Mouse (Mus musculus) limb, embryonic 12.5 days (tissue): Measurements from ENCODE around the gene Krt6b. TPM values are rescaled to one million over a fixed set of nuclear protein-coding genes. Genes with fewer than 3 reads are reported as not detected.
"Not testable (repeated sequence)": the region's sequence is repeated elsewhere in the genome, so short reads cannot be mapped to it uniquely, and the experiment has no call there.

ENCODE experiments used
- ATAC-seq: fragments of 200-750 bp; cut with Nextera tagmentation; 2 replicates; pipeline ENCODE4 v1.8.0; 2017; ENCODE audit warnings: low read depth, moderate TSS enrichment; ENCODE audit not compliant: insufficient number of reproducible peaks, insufficient read depth, low FRiP score, low TSS enrichment
- H3K27ac ChIP-seq: fragments of 300-500 bp; sonication (generic); 2 replicates; pipeline ENCODE4 v1.5.1; 2016; ENCODE audit warnings: mild to moderate bottlenecking, moderate library complexity
- H3K27me3 ChIP-seq: fragments of 300-500 bp; sonication (generic); 2 replicates; pipeline ENCODE4 v1.6.1; 2016; ENCODE audit warnings: mild to moderate bottlenecking, moderate library complexity
- H3K36me3 ChIP-seq: fragments of 300-500 bp; sonication (generic); 2 replicates; pipeline ENCODE4 v1.6.1; 2016; ENCODE audit warnings: mild to moderate bottlenecking, moderate library complexity
- H3K4me1 ChIP-seq: fragments of 300-500 bp; sonication (generic); replicated peaks from 2 replicates; pipeline ENCODE4 v1.6.1; 2016
- H3K4me2 ChIP-seq: fragments of 300-500 bp; sonication (generic); 2 replicates; pipeline ENCODE4 v1.6.1; 2016; ENCODE audit warnings: mild to moderate bottlenecking, moderate library complexity
- H3K4me3 ChIP-seq: fragments of 300-500 bp; sonication (generic); replicated peaks from 2 replicates; pipeline ENCODE4 v1.5.1; 2016; ENCODE audit warnings: mild to moderate bottlenecking
- H3K9ac ChIP-seq: fragments of 300-500 bp; sonication (generic); replicated peaks from 2 replicates; pipeline ENCODE4 v1.6.1; 2016; ENCODE audit warnings: mild to moderate bottlenecking, moderate library complexity
- H3K9me3 ChIP-seq: fragments of 300-500 bp; sonication (generic); 2 replicates; pipeline ENCODE4 v1.6.1; 2016; ENCODE audit warnings: mild to moderate bottlenecking, moderate library complexity
- WGBS: fragments of 180-500 bp; shearing (Covaris S2); methylation state at CpG from one replicate; pipeline ENCODE4 v1.1.7; 2016; 5-methylcytosine and 5-hydroxymethylcytosine counted together
- microRNA-seq: library from miRNA; unstranded; fragments of <30 nt; microRNA quantifications from one replicate; pipeline ENCODE4, GENCODE M21; 2017
- polyA plus RNA-seq: library from polyadenylated mRNA; unstranded; fragments of >200 nt; fragmentation: Nextera tagmentation; extraction: Ambion mirVana; gene quantifications from 2 replicates; pipeline ENCODE4 v1.2.1, GENCODE M21; 2016

The Krt6b gene
- polyA plus RNA-seq, 1 experiment from 2014 or later, result not detected

DNA sequence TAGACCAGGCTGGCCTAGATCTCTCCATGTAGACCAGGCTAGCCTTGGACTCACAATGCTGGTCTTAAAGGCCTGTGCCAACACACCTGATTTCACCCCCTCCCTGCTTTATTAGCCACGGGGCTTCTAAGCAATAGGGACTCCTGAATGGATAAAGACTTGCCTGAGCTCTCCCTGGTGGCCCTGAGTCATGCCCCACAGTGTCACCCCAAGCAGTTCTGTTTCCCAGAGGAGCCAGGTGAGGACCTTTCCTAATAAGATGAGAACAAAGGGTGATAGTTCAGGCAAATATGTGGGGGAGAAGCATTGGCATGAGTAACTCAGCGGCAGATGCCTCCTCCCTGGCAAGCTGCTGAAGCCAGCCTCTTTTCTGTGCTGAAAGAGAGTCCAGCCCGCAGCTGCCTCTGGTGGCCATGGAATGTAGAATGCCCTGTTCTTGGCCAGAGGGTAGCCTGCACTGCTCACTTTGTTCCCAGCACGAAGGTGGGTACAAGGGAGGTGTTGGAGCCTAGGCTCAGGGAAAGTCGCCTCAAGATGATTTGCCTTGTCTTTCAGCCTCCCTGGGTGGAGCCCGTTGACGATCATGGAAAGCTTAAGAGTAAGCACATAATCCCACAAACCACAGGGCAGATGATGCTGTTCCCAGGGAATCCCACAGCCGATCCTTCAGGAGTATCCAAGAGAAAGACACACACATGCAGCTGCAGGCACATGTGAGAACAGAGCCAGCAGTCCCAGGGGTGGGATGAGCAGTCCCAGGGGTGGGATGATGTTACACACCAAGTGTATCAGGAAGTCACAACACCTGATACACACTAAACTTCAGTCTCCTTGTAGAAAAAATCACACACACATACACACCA lies 17.5 kb upstream of the Krt6b start:
- H3K9me3 ChIP-seq, result no peaks in the 10 kb centered on the region
- no peak overlapping the region for H3K27ac ChIP-seq
- H3K9ac ChIP-seq, result no peak overlapping the region
- ATAC-seq, result no peak
- H3K36me3 ChIP-seq, result no peaks in the 10 kb centered on the region
- no peak overlapping the region for H3K4me3 ChIP-seq
- peaks cover 7% of the 10 kb centered on the region; the same call in 1 of the 2 replicates for H3K27me3 ChIP-seq
- WGBS, result 74% methylated on average over 8 of the region's 8 CpGs
- H3K4me2 ChIP-seq, result no peak overlapping the region
- no peaks in the 10 kb centered on the region for H3K4me1 ChIP-seq

GRCm38 (mm10) chr15:101694207-101694606 lies 14.1 kb upstream of the Krt6b start, which contains the start of gene Krt6a:
TSS of gene Krt6a (minus strand) at chr15:101694307.
- WGBS, result 87% methylated on average over 5 of the region's 5 CpGs
- no peak for ATAC-seq

GRCm38 (mm10) chr15:101690460-101690859 lies 10.4 kb upstream of the Krt6b start:
- H3K4me2 ChIP-seq, H3K9ac ChIP-seq, H3K9me3 ChIP-seq, H3K27me3 ChIP-seq, H3K4me3 ChIP-seq, H3K4me1 ChIP-seq, ATAC-seq, H3K36me3 ChIP-seq, H3K27ac ChIP-seq: not testable (repeated sequence)
- 87% methylated on average over 5 of the region's 5 CpGs for WGBS

More at GRCm38 (mm10) chr15:101694207-101694606, 14.1 kb upstream of the Krt6b start, which contains the start of gene Krt6a:
- H3K9me3 ChIP-seq, result no peaks in the 10 kb centered on the region
- peaks cover 7% of the 10 kb centered on the region; the same call in 1 of the 2 replicates for H3K27me3 ChIP-seq
- no peak within 1 kb of the TSS for H3K4me2 ChIP-seq
- no peak within 1 kb of the TSS for H3K4me3 ChIP-seq
- H3K36me3 ChIP-seq, result no peaks in the 10 kb centered on the region
- no peak within 1 kb of the TSS for H3K27ac ChIP-seq
- H3K4me1 ChIP-seq, result no peaks in the 10 kb centered on the region
- H3K9ac ChIP-seq, result no peak within 1 kb of the TSS

DNA sequence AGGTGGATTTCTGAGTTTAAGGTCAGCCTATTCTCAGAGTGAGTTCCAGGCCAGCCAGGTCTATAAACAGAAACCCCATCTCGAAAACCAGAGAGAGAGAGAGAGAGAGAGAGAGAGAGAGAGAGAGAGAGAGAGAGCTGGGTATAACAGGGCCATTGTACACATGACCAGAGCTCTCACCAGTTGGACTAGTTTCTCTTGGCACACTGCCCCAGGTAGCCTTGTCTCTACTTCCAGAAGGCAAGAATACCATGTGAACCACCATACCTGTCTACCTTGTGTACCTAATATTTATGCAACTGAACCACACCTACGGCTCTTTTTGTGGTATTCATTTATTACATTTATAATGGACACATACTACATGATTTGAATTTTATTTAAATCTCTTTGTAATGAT lies 8.1 kb upstream of the Krt6b start:
- 72% methylated on average over 2 of the region's 2 CpGs for WGBS
- H3K27me3 ChIP-seq, result no peaks in the 10 kb centered on the region
- no peak for ATAC-seq
- no peak overlapping the region for H3K4me3 ChIP-seq
- no peak overlapping the region for H3K4me2 ChIP-seq
- H3K4me1 ChIP-seq, result no peaks in the 10 kb centered on the region
- no peaks in the 10 kb centered on the region for H3K36me3 ChIP-seq
- no peak overlapping the region for H3K9ac ChIP-seq
- H3K9me3 ChIP-seq, result no peaks in the 10 kb centered on the region
- no peak overlapping the region for H3K27ac ChIP-seq

DNA sequence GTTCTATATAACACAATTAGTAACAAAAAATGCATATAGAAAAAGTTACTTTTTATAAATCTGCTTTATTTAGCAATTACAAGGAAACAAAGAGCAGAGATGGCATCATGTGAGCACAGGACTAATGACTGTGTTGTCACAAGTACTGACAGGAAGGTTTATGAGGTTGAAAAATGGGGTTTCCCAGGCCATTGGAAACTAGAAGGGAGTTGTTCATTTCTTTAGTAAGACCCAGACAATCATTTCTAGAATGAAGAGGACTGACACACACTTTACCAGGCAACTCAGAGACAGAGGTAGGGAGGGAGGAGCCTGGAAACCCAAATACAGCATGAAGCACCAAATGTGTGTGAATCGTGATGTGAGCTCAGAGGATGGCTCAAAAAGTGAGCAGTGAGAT lies 4.1 kb downstream of the Krt6b start:
- no peak for ATAC-seq
- WGBS, result 92% methylated on average over 1 of the region's 1 CpGs
- no peaks in the 10 kb centered on the region for H3K9me3 ChIP-seq
- H3K9ac ChIP-seq, result no peak overlapping the region
- no peak overlapping the region for H3K4me3 ChIP-seq
- no peaks in the 10 kb centered on the region for H3K4me1 ChIP-seq
- H3K27ac ChIP-seq, result no peak overlapping the region
- H3K4me2 ChIP-seq, result no peak overlapping the region
- H3K36me3 ChIP-seq, result no peaks in the 10 kb centered on the region
- no peaks in the 10 kb centered on the region for H3K27me3 ChIP-seq

DNA sequence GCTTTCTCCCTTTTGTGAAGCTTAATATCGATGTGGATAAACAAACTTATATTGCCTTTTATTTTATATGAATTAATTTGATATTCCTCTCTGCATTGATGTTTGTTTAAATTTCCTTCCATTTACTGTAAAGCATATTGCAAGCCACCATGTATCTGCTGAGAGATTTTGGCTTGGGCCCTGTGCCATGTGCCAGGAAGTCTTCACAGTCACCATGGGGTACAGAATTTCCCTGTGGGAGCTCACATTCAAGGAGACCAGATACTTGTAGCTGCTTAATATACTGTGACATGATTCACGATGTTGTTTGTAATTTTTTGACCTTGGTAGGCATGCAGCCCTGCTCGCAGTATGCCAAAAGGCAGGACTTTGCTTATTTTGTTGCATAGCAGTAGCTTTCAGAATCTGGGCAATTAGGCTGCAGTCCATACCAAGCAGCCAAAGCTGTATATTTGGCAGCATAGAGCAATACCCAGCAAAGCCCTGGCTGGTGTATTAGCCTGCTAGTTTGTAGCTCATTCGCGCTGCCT lies 27.3 kb downstream of the Krt6b start:
- 94% methylated on average over 5 of the region's 5 CpGs for WGBS
- Histone ChIP-seq H3K27me3 (no peaks in the 10 kb centered on the region), H3K27ac (no peak overlapping the region), H3K9ac (no peak overlapping the region), H3K36me3 (no peaks in the 10 kb centered on the region), H3K9me3 (no peaks in the 10 kb centered on the region), H3K4me1 (no peaks in the 10 kb centered on the region), H3K4me2 (no peak overlapping the region), H3K4me3 (no peak overlapping the region)
- ATAC-seq, result no peak

GRCm38 (mm10) chr15:101647280-101647679 lies 32.8 kb downstream of the Krt6b start, which contains the start of gene Gm5478:
TSS of gene Gm5478 (minus strand) at chr15:101647380.
- 81% methylated on average over 3 of the region's 3 CpGs for WGBS

GRCm38 (mm10) chr15:101627884-101628283 lies 52.2 kb downstream of the Krt6b start, which contains the start of gene Gm5414:
TSS of gene Gm5414 (minus strand) at chr15:101628188.
- no peak within 1 kb of the TSS for H3K27ac ChIP-seq

More at GRCm38 (mm10) chr15:101647280-101647679, 32.8 kb downstream of the Krt6b start, which contains the start of gene Gm5478:
- Histone ChIP-seq H3K27ac (no peak within 1 kb of the TSS), H3K9me3 (no peaks in the 10 kb centered on the region), H3K9ac (no peak within 1 kb of the TSS), H3K36me3 (no peaks in the 10 kb centered on the region), H3K27me3 (no peaks in the 10 kb centered on the region), H3K4me1 (no peaks in the 10 kb centered on the region), H3K4me3 (no peak within 1 kb of the TSS), H3K4me2 (no peak within 1 kb of the TSS)
- ATAC-seq, result no peak

More at GRCm38 (mm10) chr15:101627884-101628283, 52.2 kb downstream of the Krt6b start, which contains the start of gene Gm5414:
- Histone ChIP-seq H3K4me2 (no peak within 1 kb of the TSS), H3K4me3 (no peak within 1 kb of the TSS), H3K9ac (no peak within 1 kb of the TSS), H3K9me3 (no peaks in the 10 kb centered on the region), H3K4me1 (no peaks in the 10 kb centered on the region), H3K36me3 (no peaks in the 10 kb centered on the region), H3K27me3 (no peaks in the 10 kb centered on the region)
- no peak for ATAC-seq
- WGBS, result 69% methylated on average over 2 of the region's 2 CpGs

Small RNA genes within 50 kb of the gene (microRNA-seq; reads per million reads assigned to microRNA genes)
- not detected for gene Gm44323
- not detected for gene Gm44342
- not detected for gene Gm44383
- gene Gm44479, result not detected

Other genes starting within 250 kb of the Krt6b start
- 0.29 and 0.56 TPM in 2 replicates for gene Krt87, start 241.5 kb downstream of the Krt6b start, polyA plus RNA-seq
- not detected in 2 replicates for gene Krt88, start 232.5 kb downstream of the Krt6b start, polyA plus RNA-seq
- gene Krt81, start 216.5 kb downstream of the Krt6b start, polyA plus RNA-seq, result not detected in 2 replicates
- gene Krt86, start 206.8 kb downstream of the Krt6b start, polyA plus RNA-seq, result not detected in 2 replicates
- gene Krt83, start 188.8 kb downstream of the Krt6b start, polyA plus RNA-seq, result not detected in 2 replicates
- not detected in 2 replicates for gene Gm49425, start 163.0 kb downstream of the Krt6b start, polyA plus RNA-seq
- not detected in 2 replicates for gene Krt84, start 147.5 kb downstream of the Krt6b start, polyA plus RNA-seq
- gene Krt82, start 129.6 kb downstream of the Krt6b start, polyA plus RNA-seq, result not detected in 2 replicates
- 0.08 and 0.24 TPM in 2 replicates for gene Krt90, start 117.3 kb downstream of the Krt6b start, polyA plus RNA-seq
- 0.27 and 0.30 TPM in 2 replicates for gene Krt75, start 106.4 kb downstream of the Krt6b start, polyA plus RNA-seq
- not detected in 2 replicates for gene Gm5414, start 52.1 kb downstream of the Krt6b start, polyA plus RNA-seq
- gene Gm5478, start 32.9 kb downstream of the Krt6b start, polyA plus RNA-seq, result not detected in 2 replicates
- 0.55 and 0.59 TPM in 2 replicates for gene Krt6a, start 14.0 kb upstream of the Krt6b start, polyA plus RNA-seq
- gene Krt5, start 32.6 kb upstream of the Krt6b start, polyA plus RNA-seq, result 101 and 109 TPM in 2 replicates
- gene Krt71, start 62.8 kb upstream of the Krt6b start, polyA plus RNA-seq, result not detected in 2 replicates
- gene Krt72, start 106.2 kb upstream of the Krt6b start, polyA plus RNA-seq, result not detected in 2 replicates
- gene Krt73, start 122.1 kb upstream of the Krt6b start, polyA plus RNA-seq, result not detected in 2 replicates
- 0.13 and 0.15 TPM in 2 replicates for gene Krt2, start 137.9 kb upstream of the Krt6b start, polyA plus RNA-seq
- gene Krt1, start 170.5 kb upstream of the Krt6b start, polyA plus RNA-seq, result 1.5 and 2.0 TPM in 2 replicates
- not detected in 2 replicates for gene Krt77, start 189.4 kb upstream of the Krt6b start, polyA plus RNA-seq
- gene Krt76, start 212.6 kb upstream of the Krt6b start, polyA plus RNA-seq, result not detected in 2 replicates
- gene Krt4, start 244.4 kb upstream of the Krt6b start, polyA plus RNA-seq, result 0.13 TPM in 1 of 2 replicates, not detected in the other